Mouse (Mus musculus): ENCODE data around the gene 4921507P07Rik. TPM values are rescaled to one million over a fixed set of nuclear protein-coding genes. Genes with fewer than 3 reads are reported as not detected.

4921507P07Rik gene
- total RNA-seq, 2 experiments from 2014 or later, result 2.1 TPM; not detected in 1

Other genes with a start within 250 kb of the 4921507P07Rik start
- gene Osbpl3, start 140.4 kb downstream of the 4921507P07Rik start, total RNA-seq (2015; ENCODE audit: low replicate concordance), result 0.36 and 0.42 TPM in 2 replicates
- gene Osbpl3, start 140.4 kb downstream of the 4921507P07Rik start, total RNA-seq (2017; ENCODE audit: low replicate concordance), result 0.83 and 3.3 TPM in 2 replicates
- gene Cycs, start 30.1 kb downstream of the 4921507P07Rik start, total RNA-seq (2015; ENCODE audit: low replicate concordance), result 23.1 and 31.4 TPM in 2 replicates
- gene Cycs, start 30.1 kb downstream of the 4921507P07Rik start, total RNA-seq (2017; ENCODE audit: low replicate concordance), result 21.3 and 28.6 TPM in 2 replicates
- not detected in 2 replicates for gene Npvf, start 57.8 kb upstream of the 4921507P07Rik start, total RNA-seq (2015; ENCODE audit: low replicate concordance)
- gene Npvf, start 57.8 kb upstream of the 4921507P07Rik start, total RNA-seq (2017; ENCODE audit: low replicate concordance), result not detected in 2 replicates